Mouse (Mus musculus): ENCODE measurements at regions not wholly inside any gene's neighbourhood (a gene's known extent, or its start where the extent isn't known, plus 50 kb on each side); places are given as distances from the start of the nearest gene placed in this dataset.

- peak; percentile 16 for DNase-seq
Observed at GRCm38 (mm10) chr8:30797341-30797740, 2631.2 kb upstream of the 5930422O12Rik start.

GRCm38 (mm10) chr8:30817028-30817427 lies 2611.5 kb upstream of the 5930422O12Rik start:
- DNase-seq, result no peak

GRCm38 (mm10) chr8:30822835-30823587 lies 2605.5 kb upstream of the 5930422O12Rik start:
- DNase-seq, result no peak

- DNase-seq, result no peak
Observed at GRCm38 (mm10) chr8:30823588-30823938, 2604.9 kb upstream of the 5930422O12Rik start.

GRCm38 (mm10) chr8:30826021-30826420 lies 2602.5 kb upstream of the 5930422O12Rik start:
- no peak for DNase-seq

GRCm38 (mm10) chr8:30838056-30838455 lies 2590.5 kb upstream of the 5930422O12Rik start:
- DNase-seq, result no peak

- DNase-seq, result peak; percentile 34
Observed at GRCm38 (mm10) chr8:30840064-30840463, 2588.4 kb upstream of the 5930422O12Rik start.

GRCm38 (mm10) chr8:30863017-30863416 lies 2565.5 kb upstream of the 5930422O12Rik start:
- no peak for DNase-seq

- DNase-seq, result no peak
Observed at GRCm38 (mm10) chr8:30906044-30906695, 2522.3 kb upstream of the 5930422O12Rik start.

- DNase-seq, result no peak
Observed at GRCm38 (mm10) chr8:30913664-30914063, 2514.8 kb upstream of the 5930422O12Rik start.

- DNase-seq, result no peak
Observed at GRCm38 (mm10) chr8:30915127-30915526, 2513.4 kb upstream of the 5930422O12Rik start.

GRCm38 (mm10) chr8:30915601-30916171 lies 2512.8 kb upstream of the 5930422O12Rik start:
- DNase-seq, result no peak

- no peak for DNase-seq
Observed at GRCm38 (mm10) chr8:30916184-30916751, 2512.2 kb upstream of the 5930422O12Rik start.

GRCm38 (mm10) chr8:30921451-30921850 lies 2507.1 kb upstream of the 5930422O12Rik start:
- no peak for DNase-seq

GRCm38 (mm10) chr8:30923301-30924159 lies 2505.0 kb upstream of the 5930422O12Rik start:
- peak; percentile 38 for DNase-seq

- DNase-seq, result no peak
Observed at GRCm38 (mm10) chr8:30924160-30924534, 2504.4 kb upstream of the 5930422O12Rik start.

GRCm38 (mm10) chr8:30924656-30925055 lies 2503.9 kb upstream of the 5930422O12Rik start:
- DNase-seq, result no peak

- DNase-seq, result no peak
Observed at GRCm38 (mm10) chr8:30937449-30938075, 2490.9 kb upstream of the 5930422O12Rik start.

GRCm38 (mm10) chr8:30940901-30941300 lies 2487.6 kb upstream of the 5930422O12Rik start:
- DNase-seq, result no peak

- no peak for DNase-seq
Observed at GRCm38 (mm10) chr8:30941511-30942175, 2486.9 kb upstream of the 5930422O12Rik start.

All from cerebellum, adult 11 months (tissue).